Mouse (Mus musculus): Measurements from ENCODE around the gene Bbs10. TPM values are rescaled to one million over a fixed set of nuclear protein-coding genes. Genes with fewer than 3 reads are reported as not detected.

Gene Bbs10
- polyA plus RNA-seq (2012; rRNA removed) = 0.81 and 1.3 TPM in 2 replicates

GRCm38 (mm10) chr10:111298140-111299098, at the start of gene Bbs10:
TSS of gene Bbs10 (plus strand) at chr10:111298679.
- under 1% methylated on average over 54 of the region's 54 CpGs for WGBS
- H3K4me3 ChIP-seq (replicated peaks; ENCODE audit: extremely low read depth, low read depth, low read length) = peak within 1 kb of the TSS; percentile 83
- peaks cover 3% of the 10 kb centered on the region; the same call in 1 of the 2 replicates for H3K4me1 ChIP-seq (ENCODE audit: control insufficient read depth, insufficient read depth, low read length)
- TF ChIP-seq CTCF (IDR thresholded peaks at IDR 0.05; ENCODE audit: insufficient read depth, low read length) (peak; percentile 73), POLR2A (IDR thresholded peaks at IDR 0.05; ENCODE audit: borderline replicate concordance, extremely low read depth, low read depth, low read length) (peak; percentile 82)
- peak; percentile 91 for DNase-seq

- Histone ChIP-seq H3K4me1 (ENCODE audit: control insufficient read depth, insufficient read depth, low read length) (peaks cover 10% of the 10 kb centered on the region), H3K4me3 (replicated peaks; ENCODE audit: extremely low read depth, low read depth, low read length) (no peak overlapping the region)
- WGBS = 75% methylated on average over 4 of the region's 4 CpGs
- DNase-seq = no peak
- no peak for TF ChIP-seq POLR2A (IDR thresholded peaks at IDR 0.05; ENCODE audit: borderline replicate concordance, extremely low read depth, low read depth, low read length)
- TF ChIP-seq CTCF (IDR thresholded peaks at IDR 0.05; ENCODE audit: insufficient read depth, low read length) = no peak
These were observed 48.3 kb upstream of the Bbs10 start for GRCm38 (mm10) chr10:111250192-111250591.

- 70% methylated on average over 5 of the region's 5 CpGs for WGBS
- Histone ChIP-seq H3K4me1 (ENCODE audit: control insufficient read depth, insufficient read depth, low read length) (peaks cover 10% of the 10 kb centered on the region), H3K4me3 (replicated peaks; ENCODE audit: extremely low read depth, low read depth, low read length) (no peak overlapping the region)
- no peak for DNase-seq
- TF ChIP-seq POLR2A (IDR thresholded peaks at IDR 0.05; ENCODE audit: borderline replicate concordance, extremely low read depth, low read depth, low read length) = no peak
- no peak for TF ChIP-seq CTCF (IDR thresholded peaks at IDR 0.05; ENCODE audit: insufficient read depth, low read length)
These were observed 46.8 kb upstream of the Bbs10 start for GRCm38 (mm10) chr10:111251666-111252065.

- WGBS = 94% methylated on average over 6 of the region's 6 CpGs
- DNase-seq = no peak
- TF ChIP-seq POLR2A (IDR thresholded peaks at IDR 0.05; ENCODE audit: borderline replicate concordance, extremely low read depth, low read depth, low read length) (no peak), CTCF (IDR thresholded peaks at IDR 0.05; ENCODE audit: insufficient read depth, low read length) (no peak)
- H3K4me1 ChIP-seq (ENCODE audit: control insufficient read depth, insufficient read depth, low read length) = peaks cover 3% of the 10 kb centered on the region; the same call in 1 of the 2 replicates
- H3K4me3 ChIP-seq (replicated peaks; ENCODE audit: extremely low read depth, low read depth, low read length) = no peak overlapping the region
These were observed 43.3 kb upstream of the Bbs10 start for GRCm38 (mm10) chr10:111255228-111255627.

- H3K4me1 ChIP-seq (ENCODE audit: control insufficient read depth, insufficient read depth, low read length) = peaks cover 3% of the 10 kb centered on the region; the same call in 1 of the 2 replicates
- TF ChIP-seq CTCF (IDR thresholded peaks at IDR 0.05; ENCODE audit: insufficient read depth, low read length) (no peak), POLR2A (IDR thresholded peaks at IDR 0.05; ENCODE audit: borderline replicate concordance, extremely low read depth, low read depth, low read length) (no peak)
- DNase-seq = no peak
- WGBS = 89% methylated on average over 3 of the region's 3 CpGs
- no peak overlapping the region for H3K4me3 ChIP-seq (replicated peaks; ENCODE audit: extremely low read depth, low read depth, low read length)
These were observed 42.3 kb upstream of the Bbs10 start for GRCm38 (mm10) chr10:111256156-111256555.

GRCm38 (mm10) chr10:111257358-111257757, 41.1 kb upstream of the Bbs10 start:
- WGBS = 84% methylated on average over 3 of the region's 3 CpGs
- TF ChIP-seq POLR2A (IDR thresholded peaks at IDR 0.05; ENCODE audit: borderline replicate concordance, extremely low read depth, low read depth, low read length) (no peak), CTCF (IDR thresholded peaks at IDR 0.05; ENCODE audit: insufficient read depth, low read length) (no peak)
- H3K4me3 ChIP-seq (replicated peaks; ENCODE audit: extremely low read depth, low read depth, low read length) = no peak overlapping the region
- H3K4me1 ChIP-seq (ENCODE audit: control insufficient read depth, insufficient read depth, low read length) = peaks cover 2% of the 10 kb centered on the region; the same call in 1 of the 2 replicates
- no peak for DNase-seq

- H3K4me1 ChIP-seq (ENCODE audit: control insufficient read depth, insufficient read depth, low read length) = no peaks in the 10 kb centered on the region
- TF ChIP-seq POLR2A (IDR thresholded peaks at IDR 0.05; ENCODE audit: borderline replicate concordance, extremely low read depth, low read depth, low read length) = no peak
- TF ChIP-seq CTCF (IDR thresholded peaks at IDR 0.05; ENCODE audit: insufficient read depth, low read length) = no peak
- WGBS = 88% methylated on average over 3 of the region's 3 CpGs
- DNase-seq = no peak
- H3K4me3 ChIP-seq (replicated peaks; ENCODE audit: extremely low read depth, low read depth, low read length) = no peak overlapping the region
These were observed 40.2 kb upstream of the Bbs10 start for GRCm38 (mm10) chr10:111258256-111258655.

- Histone ChIP-seq H3K4me3 (replicated peaks; ENCODE audit: extremely low read depth, low read depth, low read length) (peak overlapping the region; percentile 28), H3K4me1 (ENCODE audit: control insufficient read depth, insufficient read depth, low read length) (no peaks in the 10 kb centered on the region; the same call in 1 of the 2 replicates)
- WGBS = 60% methylated on average over 15 of the region's 15 CpGs
- TF ChIP-seq POLR2A (IDR thresholded peaks at IDR 0.05; ENCODE audit: borderline replicate concordance, extremely low read depth, low read depth, low read length) = no peak; the same call in 1 of the 2 replicates
- TF ChIP-seq CTCF (IDR thresholded peaks at IDR 0.05; ENCODE audit: insufficient read depth, low read length) = no peak
- DNase-seq = no peak
These were observed 26.8 kb upstream of the Bbs10 start for GRCm38 (mm10) chr10:111271687-111272086.

- DNase-seq = no peak
- Histone ChIP-seq H3K4me1 (ENCODE audit: control insufficient read depth, insufficient read depth, low read length) (no peaks in the 10 kb centered on the region; the same call in 1 of the 2 replicates), H3K4me3 (replicated peaks; ENCODE audit: extremely low read depth, low read depth, low read length) (no peak overlapping the region)
- no peak for TF ChIP-seq POLR2A (IDR thresholded peaks at IDR 0.05; ENCODE audit: borderline replicate concordance, extremely low read depth, low read depth, low read length)
- TF ChIP-seq CTCF (IDR thresholded peaks at IDR 0.05; ENCODE audit: insufficient read depth, low read length) = no peak
- 48% methylated on average over 11 of the region's 11 CpGs for WGBS
These were observed 25.6 kb upstream of the Bbs10 start for GRCm38 (mm10) chr10:111272905-111273304.

Data from lung, adult 2 months (tissue).